ENCODE assay signal across 9 mouse cellular contexts in genomic region chr5:120127641-120128040, GRCm38 (mm10). TPM values are rescaled to one million over a fixed set of nuclear protein-coding genes. Genes with fewer than 3 reads are reported as not detected.
DNase-seq lines count a peak whose midpoint lies in the region; ATAC-seq lines count a peak whose summit lies in the region.
"Had no signal": no experiment of that assay in that cellular context is flagged by ENCODE, and none has a peak within 500 bp of the region (broad histone marks: within the 10 kb centered on the region; RNA-seq: fewer than 3 reads in every experiment).

No protein-coding gene starts in this region.

- peaks cover 100% of the 10 kb centered on the region for H3K36me3 ChIP-seq in hindbrain, embryonic 10.5 days
- peaks cover 26% of the 10 kb centered on the region for H3K36me3 ChIP-seq in hindbrain, embryonic 16.5 days (ENCODE audit: control insufficient read depth, insufficient read depth, low read length)

- peak; percentile 38 for DNase-seq in hindbrain, embryonic 10.5 days (ENCODE audit: low spot score)
- DNase-seq in spleen, postnatal 10 days (ENCODE audit: low spot score in 2 of 2) = peak; percentile 36 to 61
- no peak for DNase-seq in spleen, postnatal 14 days (ENCODE audit: low spot score in 2 of 2)
- DNase-seq in ovary, adult 18-20 months (ENCODE audit: low spot score) = no peak
- no peak for DNase-seq in right cerebral cortex, postnatal 10 days (ENCODE audit: low spot score in 2 of 2)

- H3K9ac ChIP-seq in hindbrain, embryonic 16.5 days (ENCODE audit: low read depth, low read length) = no peak overlapping the region
- H3K9ac ChIP-seq: lung, embryonic 15.5 days had no signal

- H3K4me3 ChIP-seq in hindbrain, embryonic 10.5 days = no peak overlapping the region
- no peak overlapping the region for H3K4me3 ChIP-seq in hindbrain, embryonic 16.5 days (ENCODE audit: low read length)
- H3K4me3 ChIP-seq: lung, embryonic 15.5 days had no signal

- H3K27ac ChIP-seq in hindbrain, embryonic 10.5 days = no peak overlapping the region
- H3K27ac ChIP-seq in hindbrain, embryonic 16.5 days (ENCODE audit: low read depth, low read length) = no peak overlapping the region
- H3K27ac ChIP-seq: lung, embryonic 15.5 days had no signal

- H3K4me1 ChIP-seq in hindbrain, embryonic 10.5 days (replicated peaks) = no peaks in the 10 kb centered on the region
- no peaks in the 10 kb centered on the region for H3K4me1 ChIP-seq in hindbrain, embryonic 16.5 days (ENCODE audit: control insufficient read depth, insufficient read depth, low read depth, low read length)
- H3K4me1 ChIP-seq: lung, embryonic 15.5 days had no signal

- H3K9me3 ChIP-seq in hindbrain, embryonic 10.5 days = peaks cover 4% of the 10 kb centered on the region; the same call in 1 of the 2 replicates
- H3K9me3 ChIP-seq in hindbrain, embryonic 16.5 days (ENCODE audit: control insufficient read depth, low read length) = no peaks in the 10 kb centered on the region
- H3K9me3 ChIP-seq: lung, embryonic 15.5 days had no signal

- 57% methylated on average over 10 of the region's 10 CpGs for WGBS in hindbrain, embryonic 10.5 days
- 52% methylated on average over 10 of the region's 10 CpGs for WGBS in hindbrain, embryonic 16.5 days

- H3K27me3 ChIP-seq in hindbrain, embryonic 10.5 days (ENCODE audit: insufficient read depth, poor library complexity, severe bottlenecking) = no peaks in the 10 kb centered on the region
- no peaks in the 10 kb centered on the region for H3K27me3 ChIP-seq in hindbrain, embryonic 16.5 days (replicated peaks; ENCODE audit: control insufficient read depth, insufficient read depth, low read length)
- H3K27me3 ChIP-seq: lung, embryonic 15.5 days had no signal

- H3K4me2 ChIP-seq in hindbrain, embryonic 16.5 days (ENCODE audit: low read length) = no peak overlapping the region
- H3K4me2 ChIP-seq: heart, embryonic 11.5 days; lung, embryonic 15.5 days had no signal

- no peak for ATAC-seq in hindbrain, embryonic 16.5 days
- peak; percentile 50; the same call in 1 of the 2 replicates for ATAC-seq in erythroid progenitor cell, adult 5-6 weeks (replicated peaks; ENCODE audit: low FRiP score, poor library complexity, severe bottlenecking)

RNA-seq across cellular contexts. Expression of gene Rbm19, which starts 11.4 kb away (rescaled TPM):
- polyA plus RNA-seq in hindbrain, embryonic 10.5 days (2016; fragmentation: Nextera tagmentation; extraction: Ambion mirVana) = 27.6 and 31.9 TPM in 2 replicates
- polyA plus RNA-seq in hindbrain, embryonic 16.5 days (2015; fragmentation: Nextera tagmentation; extraction: Ambion mirVana) = 21.4 and 21.9 TPM in 2 replicates
- 2.9 TPM in 1 of 2 replicates, not detected in the other for total RNA-seq in erythroid progenitor cell, adult 5-6 weeks (2015; ENCODE audit: low replicate concordance)
- total RNA-seq in erythroid progenitor cell, adult 5-6 weeks (2017; ENCODE audit: low replicate concordance) = 3.9 and 4.5 TPM in 2 replicates

Comparison
In these comparisons a context has a peak if more than half of its experiments do, and no peak if none do; other contexts are left out.
1. DNase-seq: peak in hindbrain, embryonic 10.5 days (single experiment) and spleen, postnatal 10 days (2 of 2); none in spleen, postnatal 14 days (0 of 2), ovary, adult 18-20 months (single experiment) and right cerebral cortex, postnatal 10 days (0 of 2).